Mouse (Mus musculus) adrenal gland, postnatal 14 days (tissue): Measurements from ENCODE around the gene Ripk1. TPM values are rescaled to one million over a fixed set of nuclear protein-coding genes. Genes with fewer than 3 reads are reported as not detected.

Experiments used
- DNase-seq: peaks from one replicate; pipeline ENCODE4 v3.0.0; 2021; ENCODE audit warnings: mixed read lengths
- long read RNA-seq, 2 experiments: library from polyadenylated mRNA; stranded (forward); transcript quantifications; one replicate each; pipeline ENCODE4 v2.0.0; 2021
- total RNA-seq: library from RNA; stranded (reverse); gene quantifications from 2 replicates; pipeline ENCODE4 v1.2.3, GENCODE M21; 2021

Ripk1 gene
- 29.5 and 31.4 TPM in 2 replicates for total RNA-seq
- long read RNA-seq, experiment 1, transcript Ripk1-201 (11 exons, 3,266 nt), result major isoform, 28 of 32 reads
- long read RNA-seq, experiment 1, partial matches to known transcripts, result 0 of 32 reads
- long read RNA-seq, experiment 1, other reads (novel, unspliced or antisense), result 4 of 32 reads
- long read RNA-seq, experiment 2, transcript Ripk1-201 (11 exons, 3,266 nt), result major isoform, 28 of 29 reads
- long read RNA-seq, experiment 2, partial matches to known transcripts, result 0 of 29 reads
- long read RNA-seq, experiment 2, other reads (novel, unspliced or antisense), result 1 of 29 reads

- DNase-seq, result peak; percentile 96
These were observed at the start of gene Ripk1, which contains the start of gene Serpinb6a for GRCm38 (mm10) chr13:34002058-34003006. Gene Ripk1, plus strand, starts transcription at chr13:34002363. Gene Serpinb6a, minus strand, starts transcription at chr13:34002794.

- no peak for DNase-seq
These were observed 49.2 kb upstream of the Ripk1 start for GRCm38 (mm10) chr13:33952947-33953346.

GRCm38 (mm10) chr13:33956571-33957421 lies 45.4 kb upstream of the Ripk1 start:
- DNase-seq, result peak; percentile 33

GRCm38 (mm10) chr13:33959771-33960170 lies 42.4 kb upstream of the Ripk1 start:
- DNase-seq, result no peak

GRCm38 (mm10) chr13:33964206-33965046 lies 37.7 kb upstream of the Ripk1 start, which contains the start of gene Nqo2:
Gene Nqo2, plus strand, starts transcription at chr13:33964687.
- peak; percentile 88 for DNase-seq

- DNase-seq, result peak; percentile 53
These were observed 36.8 kb upstream of the Ripk1 start for GRCm38 (mm10) chr13:33965056-33966024.

GRCm38 (mm10) chr13:33966025-33966412 lies 36.1 kb upstream of the Ripk1 start:
- no peak for DNase-seq

- no peak for DNase-seq
These were observed 35.6 kb upstream of the Ripk1 start for GRCm38 (mm10) chr13:33966574-33966973.

- DNase-seq, result no peak
These were observed 12.5 kb upstream of the Ripk1 start for GRCm38 (mm10) chr13:33989625-33990024.

- DNase-seq, result peak; percentile 85
These were observed 7.0 kb upstream of the Ripk1 start for GRCm38 (mm10) chr13:33995197-33995596.

- no peak for DNase-seq
These were observed 895 bp downstream of the Ripk1 start for GRCm38 (mm10) chr13:34003058-34003457.

- no peak for DNase-seq
These were observed 5.1 kb downstream of the Ripk1 start for GRCm38 (mm10) chr13:34007234-34007633.

GRCm38 (mm10) chr13:34016927-34017569 lies 14.9 kb downstream of the Ripk1 start:
- no peak for DNase-seq

- no peak for DNase-seq
These were observed 16.4 kb downstream of the Ripk1 start for GRCm38 (mm10) chr13:34018521-34018920.

- DNase-seq, result no peak
These were observed 19.8 kb downstream of the Ripk1 start for GRCm38 (mm10) chr13:34021998-34022397.

- DNase-seq, result no peak
These were observed 29.9 kb downstream of the Ripk1 start for GRCm38 (mm10) chr13:34032041-34032440.

GRCm38 (mm10) chr13:34035424-34035823 lies 33.3 kb downstream of the Ripk1 start:
- no peak for DNase-seq

- no peak for DNase-seq
These were observed 34.6 kb downstream of the Ripk1 start for GRCm38 (mm10) chr13:34036726-34037125.
